Mouse (Mus musculus): ENCODE measurements around the gene Ldhc.
"Not testable (repeated sequence)": the region's sequence is repeated elsewhere in the genome, so short reads cannot be mapped to it uniquely, and the experiment has no call there.

Ldhc gene

DNA sequence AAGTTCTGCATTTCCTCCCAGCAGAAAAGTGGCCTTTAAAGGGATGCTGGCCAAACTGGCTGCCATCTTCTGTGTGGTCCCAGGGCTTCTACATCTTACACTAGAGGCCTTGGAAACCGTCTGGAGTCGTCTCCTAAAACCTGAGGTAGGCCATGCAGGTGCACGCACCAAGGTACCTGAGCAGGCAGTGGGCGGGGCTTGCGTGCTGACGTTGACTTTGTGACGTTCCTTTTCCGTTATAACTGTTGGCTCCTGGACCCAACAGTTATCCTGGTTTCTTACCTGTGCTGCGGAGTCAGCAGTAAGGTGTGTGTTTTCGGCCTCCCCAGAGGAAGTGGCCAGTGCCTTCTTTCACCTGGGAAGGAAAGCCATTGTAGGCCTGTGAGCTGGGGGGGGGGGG is at the start of gene Ldhc:
Gene Ldhc (plus strand): TSS at position 208 of the 400 bp plus-strand sequence.
- in situ Hi-C loops (cut with MboI; ENCODE audit: low sequenced_read_pairs), result no loop called here

DNA sequence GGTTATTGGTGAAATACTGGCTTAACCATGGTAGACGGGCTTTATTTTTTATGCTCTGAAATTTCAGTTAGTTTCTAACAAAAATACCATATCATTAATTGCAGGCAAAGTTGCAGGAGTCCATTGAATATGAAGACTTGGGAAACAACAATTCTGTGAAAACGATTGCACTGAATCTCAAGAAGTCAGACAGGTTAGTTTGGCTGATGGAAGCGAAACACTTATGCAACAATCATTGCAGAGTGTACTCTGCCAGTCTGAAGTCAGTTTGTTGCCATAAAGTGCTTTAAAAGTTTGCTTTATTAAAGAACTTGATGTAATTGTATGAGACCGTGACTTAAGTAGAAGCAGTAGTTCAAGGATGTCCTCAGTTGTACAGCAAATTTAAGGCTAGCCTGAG is 47.0 kb upstream of the Ldhc start:
- in situ Hi-C loops (cut with MboI; ENCODE audit: low sequenced_read_pairs), result no loop called here

DNA sequence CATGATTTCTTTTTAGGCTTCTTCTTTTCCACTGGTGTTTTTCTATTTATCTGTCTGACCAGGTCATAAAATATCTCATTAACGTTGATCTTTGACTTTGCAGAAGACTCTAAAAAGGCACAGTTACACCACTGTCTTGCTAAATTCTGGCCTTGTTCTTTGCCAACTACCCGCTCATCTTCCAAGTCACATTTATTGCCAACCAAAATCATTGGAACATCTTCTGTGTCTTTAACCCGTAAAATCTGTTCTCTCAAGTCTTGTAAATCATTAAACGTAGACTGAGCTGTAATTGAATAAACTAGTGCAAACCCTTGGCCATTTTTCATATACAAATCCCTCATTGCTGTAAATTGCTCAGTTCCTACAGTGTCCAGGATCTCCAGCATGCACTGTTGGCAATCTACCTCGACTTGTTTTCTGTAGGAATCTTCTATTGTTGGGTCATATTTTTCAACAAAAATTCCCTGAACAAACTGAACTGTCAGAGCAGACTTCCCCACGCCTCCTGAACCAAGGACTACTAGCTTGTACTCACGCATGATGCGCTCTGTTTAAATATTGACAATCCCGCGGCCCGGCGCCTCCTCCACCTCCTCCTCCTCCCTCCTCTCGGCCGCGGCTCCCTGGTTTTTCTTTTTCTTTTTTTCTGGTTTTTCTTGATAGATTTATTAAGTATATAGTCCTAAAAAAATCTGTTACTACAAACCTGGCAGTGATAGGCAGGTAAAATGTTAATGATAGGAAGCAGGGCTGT is 39.9 kb upstream of the Ldhc start:
- in situ Hi-C loops (cut with MboI; ENCODE audit: low sequenced_read_pairs), result not testable (repeated sequence)

DNA sequence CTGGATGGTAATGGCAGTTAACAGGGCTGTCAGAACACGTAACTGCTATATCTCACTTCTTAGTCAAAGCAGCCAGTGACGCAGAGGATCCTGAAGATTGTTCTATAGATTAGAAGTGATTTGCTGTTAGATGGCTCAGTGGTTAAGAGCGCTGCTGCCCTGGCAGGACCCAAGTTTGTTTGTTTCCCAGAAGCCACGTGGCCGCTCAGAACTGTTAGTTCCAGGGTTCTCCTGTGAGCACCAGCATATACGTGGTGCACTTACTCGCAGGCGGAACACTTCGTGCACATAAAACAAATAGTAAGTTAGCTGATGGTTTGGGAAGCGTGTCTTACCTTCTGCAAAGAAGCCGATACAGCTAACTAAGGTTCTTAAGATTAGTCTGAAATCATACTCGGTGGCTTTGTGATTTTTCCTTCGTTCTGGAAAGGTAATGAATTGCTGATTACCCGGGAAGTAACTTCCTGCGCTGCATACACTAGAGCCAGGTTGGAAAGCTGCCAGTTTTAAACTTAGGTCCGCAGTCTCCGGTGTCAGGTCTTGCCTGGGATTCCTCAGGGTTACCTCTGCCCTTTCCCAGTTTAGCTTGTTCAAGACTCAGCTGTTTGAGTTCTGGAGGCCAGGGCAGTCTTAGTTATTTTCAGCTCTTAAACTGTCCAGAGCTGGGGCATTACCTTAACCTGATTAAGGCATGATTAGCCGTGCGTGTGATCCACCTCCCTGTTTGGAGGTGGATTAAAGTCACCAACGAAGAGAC is 33.8 kb upstream of the Ldhc start:
- in situ Hi-C loops (cut with MboI; ENCODE audit: low sequenced_read_pairs), result no loop called here

DNA sequence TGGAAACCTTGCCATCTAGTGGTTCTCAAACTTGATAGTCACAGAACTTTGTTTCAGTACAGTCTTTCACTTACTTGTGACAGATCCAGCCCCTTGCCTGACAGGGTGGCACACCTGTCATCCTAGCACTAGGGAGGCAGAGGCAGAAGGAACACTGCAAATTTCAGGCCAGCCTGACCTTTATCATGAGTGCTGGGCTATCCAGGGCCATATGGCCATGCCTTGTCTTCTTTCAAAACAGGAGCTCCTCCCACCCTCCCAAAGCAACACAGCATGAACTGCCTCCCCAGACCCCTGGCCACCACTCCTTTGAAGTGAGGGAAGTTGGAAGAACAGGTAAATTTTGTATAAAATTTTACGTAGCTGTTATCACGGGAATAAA is 33.2 kb upstream of the Ldhc start:
- in situ Hi-C loops (cut with MboI; ENCODE audit: low sequenced_read_pairs), result no loop called here

DNA sequence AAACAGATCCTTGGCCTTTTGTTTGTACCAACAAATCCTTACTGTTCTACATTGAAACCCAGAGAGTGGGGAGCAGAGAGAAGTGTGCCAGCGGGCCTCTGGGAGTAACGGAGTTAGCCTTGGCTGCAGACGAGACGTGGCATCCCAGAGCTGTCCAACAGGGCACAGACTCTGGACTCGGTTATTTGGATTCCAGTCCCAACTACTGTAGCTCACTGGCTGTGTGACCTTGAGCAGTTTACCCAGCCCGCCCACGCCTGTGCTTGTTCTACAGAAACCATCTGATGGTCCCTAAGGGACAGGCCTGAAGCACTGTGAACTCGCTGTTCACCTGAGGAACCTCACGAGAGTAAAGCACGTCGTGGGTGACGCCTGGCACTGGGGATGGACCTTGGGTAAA is 31.1 kb upstream of the Ldhc start:
- in situ Hi-C loops (cut with MboI; ENCODE audit: low sequenced_read_pairs), result no loop called here

DNA sequence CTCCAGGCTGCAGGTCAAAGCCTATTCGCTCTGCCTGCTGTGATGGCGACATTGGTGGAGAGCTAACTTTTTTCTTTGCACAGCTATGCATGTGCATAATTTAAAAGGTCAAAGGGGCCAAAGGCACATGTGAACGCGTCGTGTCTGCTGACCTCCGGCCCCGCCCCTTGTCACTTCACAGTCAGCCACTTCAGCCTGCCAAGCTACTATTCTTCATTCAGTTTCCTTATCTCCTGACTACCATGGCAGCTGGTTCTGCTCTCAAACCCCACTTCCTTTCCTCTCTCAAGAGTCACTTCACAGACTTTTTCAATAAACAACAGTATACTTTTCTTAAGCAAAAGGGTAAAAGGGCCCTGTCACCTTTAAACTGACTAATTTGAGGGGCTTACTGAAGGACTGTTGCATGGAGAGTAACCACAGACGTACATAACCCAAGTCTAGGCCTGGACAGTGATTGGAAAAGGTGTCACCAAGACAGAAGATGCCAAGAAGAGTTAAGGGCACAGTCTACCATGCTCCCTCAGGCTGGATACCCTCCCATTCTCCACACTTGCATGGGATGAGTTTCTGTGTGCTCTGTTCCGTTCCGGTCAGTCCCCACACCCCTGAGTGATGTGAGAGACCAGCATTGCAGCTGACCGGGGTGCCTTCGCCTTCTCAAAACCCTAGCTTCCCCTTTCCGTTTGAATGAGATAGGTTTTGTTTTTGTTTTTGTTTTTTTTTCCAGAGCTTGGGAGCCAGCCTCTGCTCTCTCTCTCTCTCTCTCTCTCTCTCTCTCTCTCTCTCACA is 30.0 kb upstream of the Ldhc start:
- in situ Hi-C loops (cut with MboI; ENCODE audit: low sequenced_read_pairs), result no loop called here

DNA sequence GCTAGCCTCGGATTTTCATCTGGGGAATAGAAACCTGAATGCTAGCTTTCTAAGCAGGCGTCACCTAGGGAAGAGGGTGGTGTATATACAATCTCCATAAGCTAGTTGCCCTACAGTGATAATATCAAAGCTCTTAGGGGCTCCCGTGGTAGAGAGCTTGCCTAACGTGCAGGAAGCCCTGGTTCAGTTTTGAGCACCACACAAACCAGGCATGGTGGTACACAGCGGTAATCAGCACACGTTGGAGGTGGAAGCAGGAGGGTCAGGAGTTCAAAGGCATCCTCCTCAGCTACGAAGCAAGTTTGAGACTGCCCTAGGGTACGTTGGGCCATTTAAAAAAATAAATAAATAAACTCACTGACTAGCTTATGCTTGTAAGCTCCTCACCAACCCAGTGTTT is 29.3 kb upstream of the Ldhc start:
- in situ Hi-C loops (cut with MboI; ENCODE audit: low sequenced_read_pairs), result no loop called here

DNA sequence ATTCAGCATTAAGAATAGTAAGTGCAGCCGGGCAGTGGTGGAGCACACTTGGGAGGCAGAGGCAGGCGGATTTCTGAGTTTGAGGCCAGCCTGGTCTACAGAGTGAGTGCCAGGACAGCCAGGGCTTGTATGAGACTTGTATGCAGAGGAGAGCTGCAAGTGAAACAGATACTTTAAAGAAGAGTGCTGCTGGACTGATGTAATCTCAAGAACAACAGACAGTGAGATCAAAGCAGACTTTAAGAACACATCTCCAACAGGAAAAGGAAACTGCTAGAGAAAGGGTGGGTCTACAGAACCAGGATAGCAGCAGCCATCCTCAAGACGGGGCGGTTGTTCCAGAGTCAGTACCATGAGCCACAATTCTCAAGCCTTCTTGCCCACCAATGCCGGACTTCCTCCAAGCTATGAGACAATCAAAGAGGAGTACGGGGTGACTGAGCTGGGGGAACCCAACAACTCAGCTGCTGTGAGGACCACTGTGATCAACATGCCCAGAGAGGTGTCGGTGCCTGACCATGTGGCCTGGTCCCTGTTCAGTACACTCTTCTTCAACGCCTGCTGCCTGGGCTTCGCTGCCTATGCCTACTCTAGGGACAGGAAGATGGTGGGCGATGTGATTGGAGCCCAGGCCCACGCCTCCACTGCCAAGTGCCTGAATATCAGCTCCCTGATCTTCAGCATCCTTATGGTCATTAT is 28.7 kb upstream of the Ldhc start:
- in situ Hi-C loops (cut with MboI; ENCODE audit: low sequenced_read_pairs), result not testable (repeated sequence)

DNA sequence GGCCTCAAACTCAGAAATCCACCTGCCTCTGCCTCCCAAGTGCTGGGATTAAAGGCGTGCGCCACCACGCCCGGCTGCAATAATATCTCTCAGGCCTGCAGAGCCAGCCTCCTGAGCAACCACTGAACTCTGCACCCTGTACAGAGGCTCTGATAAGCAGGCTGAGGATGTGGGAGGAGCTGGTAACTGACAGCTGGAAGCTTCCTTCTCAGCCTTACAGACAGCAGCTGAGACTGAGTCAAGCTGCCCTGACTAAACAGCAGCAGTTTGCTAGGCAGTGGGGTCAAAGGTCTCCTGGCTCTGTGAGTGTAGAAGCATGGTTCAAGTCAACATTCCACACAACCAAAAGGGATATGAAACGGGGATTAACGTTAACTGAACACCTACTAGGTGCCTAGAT is 27.7 kb upstream of the Ldhc start:
- in situ Hi-C loops (cut with MboI; ENCODE audit: low sequenced_read_pairs), result no loop called here

DNA sequence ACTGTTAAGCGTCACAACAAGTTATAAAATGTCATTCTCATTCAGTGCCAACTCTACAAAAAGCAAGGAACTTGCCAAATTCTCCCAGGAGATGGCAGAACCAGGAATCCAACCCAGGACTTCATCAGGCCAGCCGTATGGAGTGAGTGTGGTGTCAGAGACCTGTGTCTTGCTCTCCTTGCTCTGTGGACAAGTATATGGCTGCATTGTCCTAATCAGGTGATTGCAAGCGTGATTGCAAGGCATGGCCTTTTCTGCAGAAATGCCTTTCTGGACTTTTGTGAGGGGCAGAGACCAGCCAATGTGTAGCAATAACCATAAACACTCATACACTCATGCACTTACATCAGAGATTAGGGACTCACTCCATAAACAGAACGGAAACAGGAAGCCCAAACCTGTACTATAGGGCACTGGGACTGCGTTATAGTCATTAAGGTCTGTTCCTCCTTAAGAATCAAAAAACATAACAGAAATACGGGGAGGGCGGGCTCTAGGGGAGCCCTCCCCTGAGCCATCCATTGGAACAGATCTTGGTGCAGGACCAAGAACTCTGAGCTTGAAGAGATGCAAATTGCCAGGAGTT is 27.2 kb upstream of the Ldhc start:
- in situ Hi-C loops (cut with MboI; ENCODE audit: low sequenced_read_pairs), result no loop called here

DNA sequence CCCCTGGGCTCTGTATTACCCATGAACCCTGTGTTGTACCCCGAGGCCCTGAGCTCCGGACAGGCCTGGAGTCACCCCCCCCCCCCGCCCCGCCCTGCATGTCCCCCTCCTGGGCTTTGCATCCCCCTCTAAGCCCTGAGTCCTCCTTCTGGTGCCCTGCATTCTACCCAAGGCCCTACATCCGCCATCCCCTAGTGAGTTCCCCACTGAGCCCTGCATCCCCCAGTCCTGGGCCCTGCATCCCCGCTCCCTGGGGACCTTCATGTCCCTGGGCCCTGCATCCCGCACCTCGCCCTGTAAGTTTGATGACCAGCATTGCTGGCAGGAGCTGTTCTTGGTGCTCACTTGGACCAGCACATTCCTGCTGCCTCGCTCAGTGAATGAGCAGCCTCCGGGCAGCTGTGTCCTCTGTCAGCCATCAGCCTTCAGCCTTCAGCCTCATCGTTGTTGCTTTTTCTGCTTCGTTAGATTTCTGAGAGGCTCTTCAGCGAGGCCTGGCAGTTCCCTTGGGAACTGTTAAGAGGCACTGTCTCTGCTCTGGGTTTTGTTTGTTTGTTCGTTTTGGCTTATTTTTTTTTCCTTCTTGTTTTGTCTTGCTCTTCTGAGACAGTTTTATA is 25.9 kb upstream of the Ldhc start:
- in situ Hi-C loops (cut with MboI; ENCODE audit: low sequenced_read_pairs), result no loop called here

DNA sequence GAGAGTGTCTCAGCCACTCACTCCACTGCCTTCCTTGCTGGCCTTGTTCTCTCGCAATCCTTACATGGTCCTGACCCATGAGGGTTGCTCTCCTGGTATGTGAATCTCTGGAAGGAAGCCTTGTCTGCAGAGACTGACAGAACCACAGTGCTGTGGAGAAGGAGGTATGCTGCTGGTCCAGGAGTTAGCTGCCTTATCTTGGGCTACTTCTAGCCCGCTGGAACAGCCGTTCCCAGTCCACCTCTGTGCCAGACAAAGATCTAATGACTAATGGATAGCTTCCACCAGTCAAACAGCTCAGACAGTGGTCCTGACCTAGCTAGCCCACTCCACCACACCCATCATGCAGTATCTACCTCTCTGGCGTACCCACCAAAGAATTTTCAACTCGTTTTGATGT is 24.6 kb upstream of the Ldhc start:
- in situ Hi-C loops (cut with MboI; ENCODE audit: low sequenced_read_pairs), result no loop called here

DNA sequence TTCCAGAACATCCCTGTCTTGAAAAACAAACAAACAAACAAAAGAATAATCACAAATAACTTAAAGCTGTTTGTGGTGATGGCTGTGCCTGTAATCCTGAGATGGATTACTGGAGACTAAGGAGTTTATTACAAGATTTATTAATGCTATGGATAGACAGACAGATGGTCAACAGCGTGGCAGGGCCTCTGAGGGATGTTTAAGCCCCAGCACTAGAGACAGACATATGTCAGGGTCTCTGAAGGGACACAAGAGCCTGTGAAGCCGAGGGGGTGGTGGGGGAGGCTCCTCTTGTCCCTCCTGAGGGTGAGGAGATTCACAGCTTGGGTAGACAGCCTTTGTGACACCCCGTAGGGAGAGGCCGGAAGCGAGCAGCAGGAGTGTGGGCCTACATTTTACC is 23.9 kb upstream of the Ldhc start:
- in situ Hi-C loops (cut with MboI; ENCODE audit: low sequenced_read_pairs), result no loop called here

DNA sequence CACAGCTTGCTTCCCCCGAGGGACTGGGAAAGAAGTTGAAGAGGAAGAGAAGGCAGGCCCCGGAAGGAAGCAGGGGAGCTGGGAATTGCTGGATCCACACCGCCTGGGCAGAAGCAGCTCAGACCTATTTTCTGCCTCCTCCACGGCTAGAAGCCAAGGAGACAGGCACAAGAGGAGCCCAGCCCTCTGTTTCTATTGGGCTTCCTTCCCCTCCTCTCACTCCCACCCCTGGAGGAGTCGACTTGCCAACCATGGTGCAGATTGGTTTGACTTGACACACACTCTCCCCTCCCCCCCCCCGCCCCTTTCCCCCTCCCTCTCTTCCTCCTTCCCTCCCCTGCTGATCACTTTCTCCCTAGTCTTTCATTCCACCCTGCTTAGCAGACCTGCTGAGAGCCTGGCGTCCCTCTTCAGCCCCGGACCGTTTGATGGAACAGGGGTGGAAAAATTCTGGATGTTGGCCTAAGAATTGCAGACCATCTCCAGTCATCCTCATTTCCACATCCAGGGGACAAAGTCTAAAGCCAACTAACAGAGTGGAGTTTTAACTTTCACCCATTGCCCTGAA is 22.8 kb upstream of the Ldhc start:
- in situ Hi-C loops (cut with MboI; ENCODE audit: low sequenced_read_pairs), result no loop called here

DNA sequence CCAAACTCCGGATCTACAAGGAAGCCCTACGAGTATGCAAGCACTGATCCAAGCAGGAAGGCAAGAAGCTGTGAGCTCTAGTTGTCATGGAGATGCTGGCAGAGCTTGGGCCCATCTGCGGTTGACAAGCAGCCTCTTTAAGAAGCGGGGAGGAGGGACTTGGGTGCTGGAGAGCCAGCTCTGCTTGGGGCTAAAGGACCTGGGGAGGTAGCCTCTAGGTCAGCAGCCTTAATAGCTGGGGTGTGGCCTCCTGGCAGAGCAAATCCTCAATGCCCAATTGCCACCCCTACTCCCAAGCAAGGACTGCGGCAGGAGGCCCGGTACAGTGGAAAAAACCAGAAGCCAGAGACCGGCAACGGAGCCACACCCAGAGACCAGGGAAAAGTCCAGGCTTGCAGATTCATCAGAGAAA is 22.1 kb upstream of the Ldhc start:
- in situ Hi-C loops (cut with MboI; ENCODE audit: low sequenced_read_pairs), result no loop called here

DNA sequence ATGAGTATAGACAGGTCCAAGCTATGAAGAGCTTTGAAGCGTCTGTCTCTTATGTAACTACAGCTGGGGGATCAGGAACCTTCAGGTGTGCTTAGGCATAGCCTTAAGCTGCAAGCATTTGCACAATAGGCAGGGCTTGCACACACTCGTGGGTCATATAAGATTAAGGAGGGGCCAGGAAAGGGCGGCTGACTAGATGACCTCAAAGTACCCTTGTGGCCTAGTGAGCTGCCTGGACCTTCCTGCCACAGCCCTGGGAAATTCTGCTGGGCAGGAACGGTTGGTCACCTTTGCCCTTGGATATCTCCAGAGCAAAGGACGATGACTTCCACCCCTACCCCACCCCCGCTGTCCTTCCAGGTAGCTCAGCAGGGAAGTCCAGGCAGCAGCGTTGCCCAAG is 21.6 kb upstream of the Ldhc start:
- in situ Hi-C loops (cut with MboI; ENCODE audit: low sequenced_read_pairs), result no loop called here

DNA sequence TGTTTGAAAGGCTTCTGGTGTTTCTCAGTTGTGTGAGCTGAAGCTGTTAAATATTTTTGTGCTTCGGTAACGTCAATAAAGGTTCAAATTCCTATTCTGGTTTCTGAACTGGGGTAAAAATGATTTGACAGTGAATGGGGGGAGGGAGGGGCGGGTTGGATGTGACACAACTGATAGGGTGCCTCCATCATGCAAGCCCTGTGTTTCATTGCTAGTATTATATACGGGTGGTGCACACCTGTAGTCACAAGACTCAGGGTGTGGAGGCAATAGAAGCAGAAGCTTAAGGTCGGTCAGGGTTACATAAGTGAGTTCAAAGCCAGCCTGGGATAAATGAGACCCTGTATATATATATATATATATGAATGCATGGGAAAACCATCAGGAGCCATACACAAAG is 21.1 kb upstream of the Ldhc start:
- in situ Hi-C loops (cut with MboI; ENCODE audit: low sequenced_read_pairs), result no loop called here

DNA sequence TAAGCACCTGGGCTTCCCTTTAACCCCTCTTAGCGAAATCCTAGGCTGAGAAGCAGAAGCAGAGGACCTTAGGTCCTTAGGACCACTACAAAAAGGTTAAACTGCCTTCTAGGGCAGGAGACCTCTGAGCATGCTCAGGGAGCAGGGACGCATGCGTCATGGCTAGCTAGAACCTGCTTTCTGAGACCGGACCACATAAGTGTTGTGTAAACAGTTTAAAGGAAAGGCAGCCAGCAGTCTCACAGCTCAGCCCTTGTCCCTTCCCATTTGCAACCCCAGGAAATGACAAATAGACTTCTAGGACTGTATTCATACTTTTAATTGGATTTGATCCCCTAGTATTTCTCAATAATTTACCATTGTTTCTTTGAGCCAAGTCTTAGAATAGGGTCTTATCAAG is 20.7 kb upstream of the Ldhc start:
- in situ Hi-C loops (cut with MboI; ENCODE audit: low sequenced_read_pairs), result no loop called here

Measured in CH12F3 (cell line).